Mouse (Mus musculus) testis, adult 2 months (tissue): ENCODE data around the gene Dnajb14. TPM values are rescaled to one million over a fixed set of nuclear protein-coding genes. Genes with fewer than 3 reads are reported as not detected.
"Not testable (repeated sequence)": the region's sequence is repeated elsewhere in the genome, so short reads cannot be mapped to it uniquely, and the experiment has no call there.

Experiments
- H3K27ac ChIP-seq: fragments of 200-500 bp; 2 replicates; pipeline ENCODE4 v1.5.1; 2012; ENCODE audit warnings: low read depth, low read length; ENCODE audit not compliant: control insufficient read depth, insufficient read depth
- H3K27me3 ChIP-seq: fragments of 200-500 bp; 2 replicates; pipeline ENCODE4 v1.6.1; 2012; ENCODE audit warnings: mild to moderate bottlenecking, low read length, moderate library complexity; ENCODE audit not compliant: control insufficient read depth, insufficient read depth
- H3K36me3 ChIP-seq: fragments of 200-500 bp; 2 replicates; pipeline ENCODE4 v1.6.1; 2012; ENCODE audit warnings: mild to moderate bottlenecking, low read length; ENCODE audit not compliant: control insufficient read depth, insufficient read depth
- H3K4me1 ChIP-seq: fragments of 200-500 bp; 2 replicates; pipeline ENCODE4 v1.6.1; 2012; ENCODE audit warnings: low read length; ENCODE audit not compliant: control insufficient read depth, insufficient read depth
- H3K4me3 ChIP-seq: fragments of 200-500 bp; 2 replicates; pipeline ENCODE4 v1.5.1; 2012; ENCODE audit warnings: low read depth, mild to moderate bottlenecking, low read length, moderate library complexity, mixed read lengths; ENCODE audit not compliant: control insufficient read depth
- CTCF ChIP-seq: fragments of 200-500 bp; IDR thresholded peaks from 2 replicates; pipeline ENCODE4 v1.5.1; 2012; ENCODE audit warnings: low read depth, mild to moderate bottlenecking, inconsistent platforms, low read length, moderate library complexity; ENCODE audit not compliant: control insufficient read depth, insufficient read depth, insufficient replicate concordance
- POLR2A ChIP-seq: fragments of 200-500 bp; IDR thresholded peaks from 2 replicates; pipeline ENCODE4 v1.6.1; 2012; ENCODE audit warnings: low read depth, mild to moderate bottlenecking, inconsistent platforms, low read length, moderate library complexity; ENCODE audit not compliant: control insufficient read depth
- polyA plus RNA-seq: library from polyadenylated mRNA; depleted of rRNA; stranded (reverse); fragments of >200 nt; gene quantifications from 2 replicates; pipeline ENCODE4 v1.2.3, GENCODE M21; 2012

Dnajb14 gene
- polyA plus RNA-seq, 1 experiment, result 76.7 TPM

DNA sequence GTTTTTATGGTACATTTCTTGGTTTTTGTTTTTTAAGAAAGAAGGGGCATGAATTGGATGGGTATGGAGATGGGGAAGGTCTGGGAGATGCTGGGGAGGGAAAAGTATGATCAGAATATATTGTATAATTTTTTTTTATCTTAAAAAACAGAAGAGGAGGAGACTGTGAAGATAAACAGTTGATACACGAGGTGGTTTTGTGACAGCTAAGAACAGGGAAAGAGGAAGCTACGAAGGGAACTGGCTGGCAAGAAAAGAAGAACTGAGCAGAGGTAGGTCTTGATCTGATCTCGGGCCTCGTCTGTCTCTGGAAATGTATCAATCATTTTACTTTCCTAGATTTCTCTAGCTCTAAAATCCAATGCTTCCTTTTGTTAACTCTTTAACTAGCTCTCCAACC is 80.0 kb downstream of the Dnajb14 start:
- peaks cover 3% of the 10 kb centered on the region; the same call in 1 of the 2 replicates for H3K4me1 ChIP-seq
- H3K27me3 ChIP-seq, result no peaks in the 10 kb centered on the region
- no peak overlapping the region for H3K4me3 ChIP-seq
- no peaks in the 10 kb centered on the region for H3K36me3 ChIP-seq
- no peak overlapping the region for H3K27ac ChIP-seq
- TF ChIP-seq CTCF (no peak), POLR2A (no peak)

DNA sequence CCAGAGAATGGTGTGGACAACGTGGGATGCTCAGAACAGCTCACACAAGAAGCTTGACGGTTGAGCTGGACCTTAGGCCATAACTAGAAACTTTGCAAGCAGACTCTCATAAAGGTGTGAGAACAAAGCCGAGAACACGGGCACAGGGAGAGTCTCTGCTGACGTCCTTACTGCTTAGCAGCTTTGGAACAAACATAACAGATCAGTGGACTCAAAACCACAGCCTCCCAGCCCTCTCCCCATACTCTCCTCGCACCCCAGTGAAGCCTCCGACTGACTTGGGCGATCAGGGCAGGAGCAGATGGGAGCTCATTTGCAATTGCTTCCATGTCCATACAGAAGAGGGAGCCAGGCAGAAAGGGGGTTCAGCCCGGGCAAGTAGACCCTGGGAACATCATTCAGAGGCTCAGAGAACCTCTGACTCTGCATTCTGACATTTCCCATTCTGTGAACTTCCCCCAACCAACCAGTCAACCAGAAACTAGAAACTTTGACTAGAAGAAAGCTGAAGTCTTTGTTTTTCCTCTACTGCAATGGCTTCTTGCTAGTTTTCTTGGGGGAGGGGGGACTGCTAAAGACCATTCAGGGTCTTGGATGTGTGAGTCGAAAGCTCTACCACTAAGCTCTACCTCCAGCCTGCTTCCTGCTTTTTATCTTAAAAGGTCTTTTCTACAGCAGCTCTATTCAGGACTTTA is 82.9 kb downstream of the Dnajb14 start:
- peaks cover 6% of the 10 kb centered on the region; the same call in 1 of the 2 replicates for H3K4me1 ChIP-seq
- H3K27me3 ChIP-seq, result no peaks in the 10 kb centered on the region
- TF ChIP-seq POLR2A (no peak), CTCF (no peak)
- no peak overlapping the region for H3K4me3 ChIP-seq
- H3K36me3 ChIP-seq, result no peaks in the 10 kb centered on the region
- no peak overlapping the region for H3K27ac ChIP-seq

DNA sequence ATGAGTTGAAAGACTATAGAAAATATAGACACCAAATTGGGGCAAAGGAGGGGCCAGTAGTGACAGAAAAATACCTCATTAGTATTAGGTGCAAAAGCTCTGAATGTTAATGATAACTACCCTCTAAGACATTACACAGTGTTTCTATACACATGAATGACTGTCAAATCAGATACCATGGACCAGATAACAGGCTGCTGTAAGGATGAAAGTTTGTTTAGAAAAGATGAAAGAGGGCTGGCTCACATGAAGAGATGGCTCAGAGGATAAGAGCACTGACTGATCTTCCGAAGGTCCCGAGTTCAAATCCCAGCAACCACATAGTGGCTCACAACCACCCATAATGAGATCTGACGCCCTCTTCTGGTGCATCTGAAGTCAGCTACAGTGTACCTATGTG is 83.8 kb downstream of the Dnajb14 start:
- not testable (repeated sequence) for H3K36me3 ChIP-seq, H3K27me3 ChIP-seq, H3K4me3 ChIP-seq, H3K27ac ChIP-seq
- H3K4me1 ChIP-seq, result peaks cover 11% of the 10 kb centered on the region

DNA sequence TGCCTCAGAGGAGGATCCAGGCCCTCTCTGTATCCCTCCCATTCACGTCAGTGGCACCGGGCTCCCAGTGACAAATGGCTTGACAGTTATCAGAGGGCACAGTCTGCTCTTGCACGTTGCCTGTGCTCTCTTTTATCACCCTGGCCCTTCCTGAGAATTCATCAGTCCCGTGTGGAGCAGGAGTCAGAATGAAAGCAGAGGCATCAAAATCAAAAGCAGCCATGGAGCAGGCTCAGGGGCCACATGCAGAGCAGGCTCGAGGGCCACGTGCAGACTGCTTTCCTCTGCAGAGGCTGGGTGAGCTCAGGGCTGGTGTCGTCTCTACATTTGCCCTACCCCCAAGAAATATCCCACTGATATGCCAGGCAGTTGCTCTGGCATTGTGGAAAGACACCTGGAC is 84.3 kb downstream of the Dnajb14 start:
- Histone ChIP-seq H3K27ac (peak overlapping the region; percentile 70), H3K27me3 (no peaks in the 10 kb centered on the region), H3K36me3 (no peaks in the 10 kb centered on the region), H3K4me1 (peaks cover 11% of the 10 kb centered on the region), H3K4me3 (no peak overlapping the region)
- TF ChIP-seq POLR2A, result no peak
- TF ChIP-seq CTCF, result no peak

DNA sequence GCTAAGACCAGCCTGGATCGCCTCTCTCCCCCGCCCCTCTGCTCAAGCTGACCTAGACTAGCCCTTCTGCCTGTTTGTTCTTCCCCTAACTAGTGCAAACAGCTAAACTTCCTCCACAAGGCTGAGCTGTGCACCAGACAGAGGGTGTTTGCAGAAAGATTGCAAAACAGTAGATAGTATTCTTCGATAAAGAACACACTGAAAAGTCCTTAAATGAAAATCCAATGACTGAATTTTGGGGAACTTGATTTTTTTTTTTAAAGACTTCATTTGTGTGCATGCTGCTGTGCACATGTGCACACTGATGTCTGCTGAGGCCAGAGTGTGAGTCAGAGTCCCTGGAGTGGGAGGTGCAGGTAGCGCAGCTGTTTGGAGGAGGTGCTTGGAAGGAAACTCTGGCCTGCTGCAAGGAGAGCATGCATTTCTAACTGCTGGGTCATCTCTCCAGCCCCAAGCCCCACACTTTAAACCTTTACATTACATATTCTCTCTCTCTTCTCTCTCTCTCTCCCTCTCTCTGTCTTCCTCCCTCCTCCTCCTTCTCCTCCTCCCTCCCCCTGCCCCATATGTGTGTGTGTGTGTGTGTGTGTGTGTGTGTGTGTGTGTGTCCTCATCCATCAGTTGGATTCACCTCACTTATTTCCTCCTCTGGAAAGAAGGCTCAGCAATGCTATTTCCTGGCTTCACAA is 84.9 kb downstream of the Dnajb14 start:
- no peak for TF ChIP-seq POLR2A
- TF ChIP-seq CTCF, result no peak
- no peaks in the 10 kb centered on the region for H3K27me3 ChIP-seq
- H3K36me3 ChIP-seq, result no peaks in the 10 kb centered on the region
- H3K4me1 ChIP-seq, result peaks cover 11% of the 10 kb centered on the region
- no peak overlapping the region for H3K4me3 ChIP-seq
- peak overlapping the region; percentile 70 for H3K27ac ChIP-seq

DNA sequence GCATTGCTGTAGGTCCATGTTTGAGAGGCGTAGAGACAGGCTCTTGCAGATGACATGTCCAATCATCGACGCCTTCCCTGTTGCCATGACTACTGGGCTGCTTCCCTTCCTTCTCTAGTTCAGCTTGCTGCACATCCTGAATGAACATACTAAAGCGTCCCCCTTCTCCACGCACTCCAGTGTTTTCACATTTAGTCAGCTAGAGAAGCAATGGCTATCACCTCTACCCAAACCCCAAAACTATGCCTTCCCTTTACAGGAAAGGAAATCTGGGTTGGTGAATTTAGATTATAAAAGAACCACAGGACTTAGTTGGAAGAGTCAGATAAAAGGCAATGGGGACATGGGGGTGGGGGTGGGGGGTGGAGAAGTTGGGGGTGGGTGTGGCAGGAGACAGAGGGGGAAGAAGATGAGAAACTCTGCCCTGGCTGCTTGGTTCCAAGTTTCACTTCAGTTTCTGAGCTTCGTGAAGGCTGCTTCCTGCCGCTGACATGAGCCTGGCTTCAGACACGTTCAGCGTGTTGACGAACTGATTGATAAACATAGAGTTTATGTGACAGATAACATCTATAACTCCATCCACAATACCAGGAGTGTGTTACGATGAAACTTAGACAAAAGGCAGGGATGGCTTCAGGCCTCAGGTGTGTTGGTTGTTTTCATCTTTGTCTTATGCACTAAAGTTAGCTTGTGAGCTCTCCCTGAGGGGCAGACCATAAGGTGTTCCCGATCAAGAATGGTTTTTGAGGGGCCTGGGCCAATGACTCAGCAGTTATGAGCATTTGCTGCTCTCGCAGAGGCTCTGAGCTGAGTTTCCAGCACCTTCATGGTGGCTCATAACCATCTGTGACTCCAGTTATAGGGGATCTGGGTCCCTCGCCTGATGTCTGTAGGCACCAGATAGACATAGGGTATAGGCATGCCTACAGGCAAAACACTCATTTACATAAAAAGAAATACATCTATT is 85.7 kb downstream of the Dnajb14 start:
- Histone ChIP-seq H3K27me3 (no peaks in the 10 kb centered on the region), H3K4me1 (peaks cover 11% of the 10 kb centered on the region), H3K36me3 (no peaks in the 10 kb centered on the region), H3K27ac (no peak overlapping the region; the same call in 1 of the 2 replicates), H3K4me3 (no peak overlapping the region)
- TF ChIP-seq CTCF, result no peak
- TF ChIP-seq POLR2A, result no peak
